ENCODE assay signal across 14 mouse cellular contexts in genomic region chr14:100090517-100090916, GRCm38 (mm10).
DNase-seq lines count a peak whose midpoint lies in the region; ATAC-seq and TF ChIP-seq lines count a peak whose summit lies in the region.
"Had no signal": no experiment of that assay in that cellular context is flagged by ENCODE, and none has a peak within 500 bp of the region (broad histone marks: within the 10 kb centered on the region; RNA-seq: fewer than 3 reads in every experiment).

No protein-coding gene starts in this region.

- no peak for TF ChIP-seq EP300 in heart, adult 2 months (IDR thresholded peaks at IDR 0.05; ENCODE audit: insufficient read depth, low read depth, low read length)
- no peak for TF ChIP-seq EP300 in liver, postnatal 0 days (IDR thresholded peaks at IDR 0.05; ENCODE audit: low read depth)
- no peak for TF ChIP-seq EP300 in ES-Bruce4 (IDR thresholded peaks at IDR 0.05; ENCODE audit: insufficient read depth, low read depth, low read length)

- no peaks in the 10 kb centered on the region for H3K9me3 ChIP-seq in liver, postnatal 0 days (ENCODE audit: low read length)
- no peaks in the 10 kb centered on the region for H3K9me3 ChIP-seq in liver, embryonic 11.5 days (ENCODE audit: control insufficient read depth, low read length)
- H3K9me3 ChIP-seq in ES-Bruce4 (replicated peaks; ENCODE audit: control insufficient read depth, insufficient read depth, low read length, poor library complexity, severe bottlenecking): no peaks in the 10 kb centered on the region
- H3K9me3 ChIP-seq: forebrain, embryonic 10.5 days; limb, embryonic 12.5 days had no signal

- H3K4me2 ChIP-seq in liver, postnatal 0 days (ENCODE audit: low read depth, low read length): no peak overlapping the region
- H3K4me2 ChIP-seq in liver, embryonic 11.5 days: no peak overlapping the region
- H3K4me2 ChIP-seq: limb, embryonic 12.5 days had no signal

- 96% methylated on average over 1 of the region's 1 CpGs for WGBS in heart, adult 2 months
- 73% methylated on average over 1 of the region's 1 CpGs for WGBS in liver, postnatal 0 days (ENCODE audit: insufficient replicate concordance)
- WGBS in liver, embryonic 11.5 days: 81% methylated on average over 1 of the region's 1 CpGs

- no peak for TF ChIP-seq POLR2A in heart, adult 2 months (IDR thresholded peaks at IDR 0.05; ENCODE audit: insufficient read depth, low read depth, low read length)
- no peak for TF ChIP-seq POLR2A in ES-Bruce4 (IDR thresholded peaks at IDR 0.05; ENCODE audit: insufficient read depth, low read length)

- intact Hi-C loops in heart, adult 2 months (cut with DNase I): loop anchor here (10.0 kb wide), 1 partner anchor 194 kb away; the partner anchor contains the start of gene Klf12

- no peak overlapping the region for H3K27ac ChIP-seq in heart, adult 2 months
- no peak overlapping the region for H3K27ac ChIP-seq in liver, postnatal 0 days (ENCODE audit: low read depth)
- no peak overlapping the region for H3K27ac ChIP-seq in liver, embryonic 11.5 days (ENCODE audit: low read depth, low read length)
- H3K27ac ChIP-seq in ES-Bruce4 (ENCODE audit: insufficient read depth, low read length): no peak overlapping the region
- H3K27ac ChIP-seq: forebrain, embryonic 10.5 days; limb, embryonic 12.5 days had no signal

- no peaks in the 10 kb centered on the region for H3K36me3 ChIP-seq in heart, adult 2 months (ENCODE audit: control insufficient read depth, insufficient read depth, low read length)
- no peaks in the 10 kb centered on the region for H3K36me3 ChIP-seq in liver, postnatal 0 days (replicated peaks; ENCODE audit: insufficient read depth, low read length)
- no peaks in the 10 kb centered on the region for H3K36me3 ChIP-seq in liver, embryonic 11.5 days (ENCODE audit: control insufficient read depth, insufficient read depth, low read length)
- H3K36me3 ChIP-seq in ES-Bruce4 (ENCODE audit: control insufficient read depth, insufficient read depth, low read length, poor library complexity, severe bottlenecking): no peaks in the 10 kb centered on the region
- H3K36me3 ChIP-seq: forebrain, embryonic 10.5 days had no signal

- TF ChIP-seq CTCF in heart, adult 2 months (IDR thresholded peaks at IDR 0.05): peak; percentile 49
- TF ChIP-seq CTCF in liver, postnatal 0 days (IDR thresholded peaks at IDR 0.05; ENCODE audit: low read depth): peak; percentile 47
- TF ChIP-seq CTCF in ES-Bruce4 (IDR thresholded peaks at IDR 0.05; ENCODE audit: low read depth, low read length): peak; percentile 11

- no peaks in the 10 kb centered on the region for H3K79me2 ChIP-seq in heart, adult 2 months (replicated peaks; ENCODE audit: control insufficient read depth, insufficient read depth, low read length)

- H3K4me3 ChIP-seq in heart, adult 2 months: no peak overlapping the region
- H3K4me3 ChIP-seq in liver, postnatal 0 days (ENCODE audit: low read depth, low read length): no peak overlapping the region
- no peak overlapping the region for H3K4me3 ChIP-seq in liver, embryonic 11.5 days (ENCODE audit: low read depth, low read length)
- H3K4me3 ChIP-seq in ES-Bruce4 (ENCODE audit: low read depth, low read length): no peak overlapping the region
- H3K4me3 ChIP-seq: forebrain, embryonic 10.5 days; limb, embryonic 12.5 days had no signal

- no peak overlapping the region for H3K9ac ChIP-seq in heart, adult 2 months (ENCODE audit: low read depth, low read length)
- H3K9ac ChIP-seq in liver, postnatal 0 days (replicated peaks): no peak overlapping the region
- no peak overlapping the region for H3K9ac ChIP-seq in liver, embryonic 11.5 days (ENCODE audit: low read depth, low read length)
- no peak overlapping the region for H3K9ac ChIP-seq in ES-Bruce4 (ENCODE audit: low read depth, poor library complexity, severe bottlenecking)
- H3K9ac ChIP-seq: limb, embryonic 12.5 days had no signal

- DNase-seq in heart, adult 2 months: no peak
- no peak for DNase-seq in heart, adult 18-20 months
- DNase-seq in liver, postnatal 0 days: no peak
- no peak for DNase-seq in liver, embryonic 11.5 days (ENCODE audit: low spot score)
- DNase-seq in induced T-regulatory cell, adult 2 months (ENCODE audit: low read depth): peak; percentile 6
- no peak for DNase-seq in adipocyte (ENCODE audit: low spot score)
- no peak for DNase-seq in Muller cell, postnatal 12 days (ENCODE audit: inconsistent ontology term)
- DNase-seq: embryo, embryonic 11 days; gastrocnemius, postnatal 14 days; heart, postnatal 4 days; retina, postnatal 1 day had no signal

- no peaks in the 10 kb centered on the region; the same call in 1 of the 2 replicates for H3K4me1 ChIP-seq in heart, adult 2 months (ENCODE audit: control insufficient read depth, insufficient read depth, low read length)
- no peaks in the 10 kb centered on the region for H3K4me1 ChIP-seq in liver, postnatal 0 days (ENCODE audit: insufficient read depth)
- H3K4me1 ChIP-seq in liver, embryonic 11.5 days (replicated peaks; ENCODE audit: control insufficient read depth, insufficient read depth, low read length): no peaks in the 10 kb centered on the region
- H3K4me1 ChIP-seq in ES-Bruce4 (ENCODE audit: control insufficient read depth, insufficient read depth, low read length): no peaks in the 10 kb centered on the region
- H3K4me1 ChIP-seq: forebrain, embryonic 10.5 days; limb, embryonic 12.5 days had no signal

- ATAC-seq in liver, postnatal 0 days: no peak
- ATAC-seq in liver, embryonic 11.5 days (replicated peaks; ENCODE audit: low FRiP score): no peak

- H3K27me3 ChIP-seq in heart, adult 2 months (ENCODE audit: control insufficient read depth, insufficient read depth, low read length): no peaks in the 10 kb centered on the region
- no peaks in the 10 kb centered on the region for H3K27me3 ChIP-seq in liver, postnatal 0 days (ENCODE audit: insufficient read depth, low read length)
- H3K27me3 ChIP-seq in liver, embryonic 11.5 days (replicated peaks; ENCODE audit: control insufficient read depth, insufficient read depth, low read length): no peaks in the 10 kb centered on the region
- no peaks in the 10 kb centered on the region for H3K27me3 ChIP-seq in ES-Bruce4 (ENCODE audit: control insufficient read depth, insufficient read depth, low read length, poor library complexity, severe bottlenecking)
- H3K27me3 ChIP-seq: limb, embryonic 12.5 days had no signal
